Mouse (Mus musculus) liver, adult 2 months (tissue): ENCODE measurements around the gene Gtf2i.

ENCODE experiments used
- CTCF ChIP-seq: fragments of 200-500 bp; IDR thresholded peaks from 2 replicates; pipeline ENCODE4 v1.5.1; 2011; ENCODE audit warnings: low read depth, low read length, control low read depth
- POLR2A ChIP-seq: fragments of 200-500 bp; IDR thresholded peaks from 2 replicates; pipeline ENCODE4 v1.6.1; 2011; ENCODE audit warnings: low read length, control low read depth; ENCODE audit not compliant: insufficient read depth; ENCODE audit errors: extremely low read depth

- no peak for TF ChIP-seq CTCF
- no peak for TF ChIP-seq POLR2A
These were observed 65.3 kb downstream of the Gtf2i start for GRCm38 (mm10) chr5:134249245-134249649.
